Mouse (Mus musculus) Muller cell, postnatal 12 days (primary cell): ENCODE measurements around the gene Tdrd9.

Source experiments
- DNase-seq: peaks from one replicate; pipeline ENCODE4 v3.0.0-alpha.2; 2015; ENCODE audit errors: inconsistent ontology term

Gene Tdrd9

DNA sequence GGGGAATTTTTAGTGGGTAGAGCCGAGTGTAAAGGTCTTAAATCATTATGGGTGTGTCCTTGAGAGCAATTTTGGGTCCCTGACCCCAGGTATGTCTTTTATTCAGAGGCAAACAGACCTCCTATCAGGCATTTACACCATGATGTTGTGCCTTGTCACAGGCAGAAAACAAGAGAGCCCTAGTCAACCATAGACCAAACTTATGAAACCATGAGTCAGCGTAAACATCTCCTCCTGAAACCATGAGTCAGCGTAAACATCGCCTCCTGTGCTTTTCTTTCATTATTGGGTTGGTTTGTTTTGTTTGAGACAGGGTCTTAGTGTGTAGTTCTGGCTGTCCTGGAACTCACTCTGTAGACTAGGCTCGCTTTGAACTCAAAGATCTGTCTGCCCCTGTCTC is 131.8 kb downstream of the Tdrd9 start:
- DNase-seq, result no peak

- DNase-seq, result no peak
Measured at GRCm38 (mm10) chr12:112104890-112105289, 133.5 kb downstream of the Tdrd9 start.

DNA sequence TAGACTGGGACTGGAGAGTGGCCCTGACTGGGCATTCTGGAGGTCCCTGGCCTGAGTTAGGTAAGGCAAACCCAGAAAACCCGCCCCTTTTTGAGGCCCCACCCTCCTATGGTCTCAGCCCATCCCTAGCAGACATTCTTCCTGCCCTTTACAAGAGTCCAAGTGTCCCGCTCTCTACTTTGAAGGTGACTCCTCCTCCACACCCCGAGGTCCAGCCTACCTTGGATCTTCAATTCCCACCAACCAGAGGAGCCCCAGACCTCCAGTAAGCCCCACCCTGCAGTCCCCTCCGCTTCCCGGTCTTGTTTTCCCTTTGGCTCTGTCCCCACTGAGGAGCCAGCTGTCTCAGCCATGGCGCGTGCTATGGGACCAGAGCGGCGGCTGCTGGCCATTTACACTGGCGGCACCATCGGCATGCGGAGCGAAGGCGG is 135.2 kb downstream of the Tdrd9 start, which contains the start of gene Aspg:
Gene Aspg (plus strand): TSS at position 139 of the 431 bp plus-strand sequence.
- DNase-seq, result peak; percentile 49

DNA sequence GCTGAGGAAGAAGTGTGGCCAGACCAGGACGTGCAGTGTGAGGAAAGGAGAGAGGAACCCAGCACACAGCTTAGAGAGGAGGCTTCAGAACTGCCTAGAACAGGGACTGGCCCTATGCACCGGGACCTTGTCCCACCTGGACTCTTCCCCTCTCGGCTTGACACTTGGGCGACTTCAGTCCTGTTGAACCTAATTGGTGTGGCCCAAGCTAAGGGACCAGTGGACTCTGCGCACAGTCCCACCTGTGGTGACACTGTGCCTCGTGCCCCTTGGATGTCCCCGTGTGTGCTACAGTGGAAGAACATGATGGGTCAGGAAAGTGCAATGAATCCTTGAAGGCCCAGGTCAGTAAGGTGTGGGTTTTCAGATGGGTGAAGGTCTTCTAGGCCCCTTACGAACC is 136.3 kb downstream of the Tdrd9 start:
- no peak for DNase-seq

GRCm38 (mm10) chr12:112108696-112109445 is 137.5 kb downstream of the Tdrd9 start:
- no peak for DNase-seq

- no peak for DNase-seq
Measured at GRCm38 (mm10) chr12:112109701-112110100, 138.3 kb downstream of the Tdrd9 start.

DNA sequence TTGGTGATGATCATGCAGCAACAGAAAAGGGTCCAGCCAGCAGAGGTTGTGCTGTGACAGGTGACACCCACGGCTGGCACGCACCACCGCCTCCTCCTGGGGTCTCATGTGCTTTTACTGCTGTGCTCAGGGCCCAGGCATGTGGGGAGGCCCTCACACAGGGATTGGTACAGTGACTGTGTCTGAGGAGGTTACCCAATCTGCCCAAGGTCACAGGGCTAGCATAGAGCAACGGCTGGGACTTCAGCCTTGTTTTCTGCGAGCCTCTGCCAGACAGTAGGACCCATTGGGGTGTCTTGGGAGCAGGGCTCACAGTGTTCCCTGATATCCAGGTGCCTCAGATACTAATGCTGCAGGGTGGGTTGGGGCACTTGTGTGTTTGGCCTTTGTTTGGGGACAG is 140.0 kb downstream of the Tdrd9 start:
- no peak for DNase-seq

- no peak for DNase-seq
Measured at GRCm38 (mm10) chr12:112112235-112112634, 140.9 kb downstream of the Tdrd9 start.

GRCm38 (mm10) chr12:112112686-112113396 is 141.5 kb downstream of the Tdrd9 start:
- no peak for DNase-seq

- peak; percentile 73 for DNase-seq
Measured at GRCm38 (mm10) chr12:112113710-112114109, 142.4 kb downstream of the Tdrd9 start.

DNA sequence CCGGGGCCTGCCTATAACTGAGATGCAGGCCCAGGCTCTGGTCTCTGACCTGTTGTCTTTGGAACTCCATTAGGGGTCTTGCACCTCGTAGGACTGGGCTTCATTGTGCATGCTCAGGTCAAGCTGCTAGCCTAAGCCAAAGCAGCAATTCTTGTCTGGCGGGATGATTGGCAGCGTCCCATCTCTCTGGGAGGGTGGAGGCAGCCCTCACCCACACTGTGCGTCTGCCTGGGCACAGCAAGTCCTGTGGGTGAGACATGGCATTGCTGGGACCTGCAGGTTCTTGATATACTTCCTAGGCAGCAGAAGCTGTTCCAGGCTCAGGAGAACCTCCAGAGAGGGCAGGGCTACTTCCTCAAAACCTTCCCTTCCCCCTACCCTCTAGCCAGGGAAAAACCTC is 145.6 kb downstream of the Tdrd9 start:
- no peak for DNase-seq

- no peak for DNase-seq
Measured at GRCm38 (mm10) chr12:112117649-112118048, 146.3 kb downstream of the Tdrd9 start.
